In genomic region chr1:130740781-130741720, GRCm38 (mm10) we compare ENCODE assay signal across 8 mouse cellular contexts. TPM values are rescaled to one million over a fixed set of nuclear protein-coding genes. Genes with fewer than 3 reads are reported as not detected.
A peak's percentile ranks its signal among the peaks of the same experiment; 100 is the strongest.
DNase-seq lines count a peak whose midpoint lies in the region; ATAC-seq and TF ChIP-seq lines count a peak whose summit lies in the region.

No protein-coding gene starts in this region.

- 56% methylated on average over 15 of the region's 15 CpGs for WGBS in midbrain, embryonic 10.5 days
- 57% methylated on average over 15 of the region's 15 CpGs for WGBS in midbrain, embryonic 14.5 days
- WGBS in heart, postnatal 0 days, result 31% methylated on average over 15 of the region's 15 CpGs
- 65% methylated on average over 15 of the region's 15 CpGs for WGBS in liver, adult 2 months

- DNase-seq in midbrain, embryonic 10.5 days (ENCODE audit: low spot score), result no peak
- DNase-seq in midbrain, embryonic 14.5 days, result no peak
- DNase-seq in c-Kit-positive CD71-positive TER-119-positive erythroid progenitor cells, embryonic 14.5 days (ENCODE audit: low spot score), result peak; percentile 97
- peak; percentile 10 for DNase-seq in heart, postnatal 0 days (ENCODE audit: low spot score)
- DNase-seq in liver, adult 2 months (ENCODE audit: extremely low read depth, low read depth, low spot score), result peak; percentile 43
- peak; percentile 13 for DNase-seq in skeletal muscle tissue, adult 2 months (ENCODE audit: low read depth, low spot score)
- DNase-seq in adrenal gland, postnatal 4 days (ENCODE audit: low spot score in 2 of 2), result no peak
- no peak for DNase-seq in ovary, postnatal 10 days (ENCODE audit: low spot score)

- no peaks in the 10 kb centered on the region for H3K27me3 ChIP-seq in midbrain, embryonic 10.5 days (ENCODE audit: low read depth, poor library complexity, severe bottlenecking)
- H3K27me3 ChIP-seq in midbrain, embryonic 14.5 days (ENCODE audit: control insufficient read depth, insufficient read depth, low read length), result no peaks in the 10 kb centered on the region
- H3K27me3 ChIP-seq in heart, postnatal 0 days (ENCODE audit: control insufficient read depth, insufficient read depth, low read length), result no peaks in the 10 kb centered on the region
- no peaks in the 10 kb centered on the region for H3K27me3 ChIP-seq in liver, adult 2 months (ENCODE audit: control insufficient read depth, insufficient read depth, low read length)

- H3K36me3 ChIP-seq in midbrain, embryonic 10.5 days, result no peaks in the 10 kb centered on the region
- H3K36me3 ChIP-seq in midbrain, embryonic 14.5 days (ENCODE audit: control insufficient read depth, insufficient read depth, low read length), result no peaks in the 10 kb centered on the region
- no peaks in the 10 kb centered on the region for H3K36me3 ChIP-seq in heart, postnatal 0 days (replicated peaks; ENCODE audit: control insufficient read depth, insufficient read depth, low read length)
- no peaks in the 10 kb centered on the region for H3K36me3 ChIP-seq in liver, adult 2 months (ENCODE audit: control insufficient read depth, insufficient read depth, low read length)

- no peak for TF ChIP-seq POLR2A in liver, adult 2 months (IDR thresholded peaks at IDR 0.05; ENCODE audit: extremely low read depth, insufficient read depth, low read length)

- ATAC-seq in midbrain, embryonic 14.5 days (ENCODE audit: low FRiP score, low TSS enrichment), result no peak
- peak; percentile 58 for ATAC-seq in heart, postnatal 0 days (ENCODE audit: insufficient read depth, low read depth)

- no peak overlapping the region for H3K4me3 ChIP-seq in midbrain, embryonic 10.5 days
- no peak overlapping the region for H3K4me3 ChIP-seq in midbrain, embryonic 14.5 days (replicated peaks; ENCODE audit: low read depth, low read length)
- H3K4me3 ChIP-seq in heart, postnatal 0 days (ENCODE audit: low read depth, low read length), result no peak overlapping the region
- no peak overlapping the region for H3K4me3 ChIP-seq in liver, adult 2 months (ENCODE audit: insufficient read depth, low read depth, low read length)

- H3K9ac ChIP-seq in midbrain, embryonic 14.5 days (replicated peaks; ENCODE audit: low read length), result no peak overlapping the region
- H3K9ac ChIP-seq in heart, postnatal 0 days (replicated peaks; ENCODE audit: low read depth, low read length), result no peak overlapping the region
- 0 out of 2 replicates have a peak overlapping the region, but pooled peaks have one; percentile 0 for H3K9ac ChIP-seq in liver, adult 2 months (ENCODE audit: low read depth, low read length)

- H3K4me1 ChIP-seq in midbrain, embryonic 10.5 days, result peaks cover 6% of the 10 kb centered on the region; the same call in 1 of the 2 replicates
- H3K4me1 ChIP-seq in midbrain, embryonic 14.5 days (ENCODE audit: control insufficient read depth, insufficient read depth, low read length), result no peaks in the 10 kb centered on the region
- H3K4me1 ChIP-seq in heart, postnatal 0 days (ENCODE audit: control insufficient read depth, insufficient read depth), result peaks cover 18% of the 10 kb centered on the region
- peaks cover 12% of the 10 kb centered on the region for H3K4me1 ChIP-seq in liver, adult 2 months (ENCODE audit: control insufficient read depth, insufficient read depth, low read length)

- TF ChIP-seq CTCF in heart, postnatal 0 days (IDR thresholded peaks at IDR 0.05; ENCODE audit: low read depth), result no peak
- no peak for TF ChIP-seq CTCF in liver, adult 2 months (IDR thresholded peaks at IDR 0.05; ENCODE audit: low read depth, low read length)

- H3K4me2 ChIP-seq in midbrain, embryonic 14.5 days (ENCODE audit: low read length), result no peak overlapping the region
- no peak overlapping the region; the same call in 1 of the 2 replicates for H3K4me2 ChIP-seq in heart, postnatal 0 days (ENCODE audit: low read depth, low read length)

- H3K27ac ChIP-seq in midbrain, embryonic 10.5 days (replicated peaks), result peak overlapping the region; percentile 69
- no peak overlapping the region for H3K27ac ChIP-seq in midbrain, embryonic 14.5 days (replicated peaks; ENCODE audit: low read depth, low read length)
- H3K27ac ChIP-seq in heart, postnatal 0 days (ENCODE audit: low read depth), result peak overlapping the region; percentile 56
- H3K27ac ChIP-seq in liver, adult 2 months (replicated peaks; ENCODE audit: insufficient read depth, low read depth, low read length), result 0 out of 2 replicates have a peak overlapping the region, but pooled peaks have one; percentile 15

- H3K79me2 ChIP-seq in liver, adult 2 months (ENCODE audit: control insufficient read depth, insufficient read depth, low read length), result no peaks in the 10 kb centered on the region

- no peaks in the 10 kb centered on the region for H3K9me3 ChIP-seq in midbrain, embryonic 10.5 days (replicated peaks)
- H3K9me3 ChIP-seq in midbrain, embryonic 14.5 days (ENCODE audit: control insufficient read depth, low read length), result no peaks in the 10 kb centered on the region
- H3K9me3 ChIP-seq in heart, postnatal 0 days (replicated peaks; ENCODE audit: control insufficient read depth, low read length), result no peaks in the 10 kb centered on the region

- no peak for TF ChIP-seq EP300 in heart, postnatal 0 days (IDR thresholded peaks at IDR 0.05; ENCODE audit: low read depth)

RNA-seq across cellular contexts. Expression of gene AA986860, which starts 9.3 kb away (rescaled TPM):
- polyA plus RNA-seq in midbrain, embryonic 10.5 days (2016; fragmentation: Nextera tagmentation; extraction: Ambion mirVana), result 0.42 TPM in 2 replicates
- 0.18 and 0.28 TPM in 2 replicates for polyA plus RNA-seq in midbrain, embryonic 14.5 days (2014; fragmentation: Nextera tagmentation; extraction: Ambion mirVana)
- total RNA-seq in heart, postnatal 0 days (2014; rRNA removed; ENCODE audit: low replicate concordance), result 1.8 and 2.3 TPM in 2 replicates
- 0.30 and 0.48 TPM in 2 replicates for polyA plus RNA-seq in heart, postnatal 0 days (2015; fragmentation: Nextera tagmentation; extraction: Ambion mirVana)
- total RNA-seq in liver, adult 2 months (2014; rRNA removed), result 0.65 and 0.74 TPM in 2 replicates
- polyA plus RNA-seq in liver, adult 2 months (2012; rRNA removed), result 0.18 and 0.25 TPM in 2 replicates
- 1 to 10 TPM; 2.0 to 3.3 TPM for total RNA-seq in adrenal gland, postnatal 4 days (2021)

RNA-seq across cellular contexts. Expression of gene Pfkfb2, which starts 12.0 kb away (rescaled TPM):
- 5.5 and 8.1 TPM in 2 replicates for polyA plus RNA-seq in midbrain, embryonic 10.5 days (2016; fragmentation: Nextera tagmentation; extraction: Ambion mirVana)
- 21.9 and 24.8 TPM in 2 replicates for polyA plus RNA-seq in midbrain, embryonic 14.5 days (2014; fragmentation: Nextera tagmentation; extraction: Ambion mirVana)
- 19.0 and 19.8 TPM in 2 replicates for total RNA-seq in heart, postnatal 0 days (2014; rRNA removed; ENCODE audit: low replicate concordance)
- 5.2 and 8.2 TPM in 2 replicates for polyA plus RNA-seq in heart, postnatal 0 days (2015; fragmentation: Nextera tagmentation; extraction: Ambion mirVana)
- total RNA-seq in liver, adult 2 months (2014; rRNA removed), result 17.8 and 19.5 TPM in 2 replicates
- polyA plus RNA-seq in liver, adult 2 months (2012; rRNA removed), result 5.3 and 8.5 TPM in 2 replicates
- 10 to 100 TPM; 26.8 to 27.3 TPM for total RNA-seq in adrenal gland, postnatal 4 days (2021)

RNA-seq across cellular contexts. Expression of gene Yod1, which starts 23.9 kb away (rescaled TPM):
- polyA plus RNA-seq in midbrain, embryonic 10.5 days (2016; fragmentation: Nextera tagmentation; extraction: Ambion mirVana), result 11.5 and 16.6 TPM in 2 replicates
- polyA plus RNA-seq in midbrain, embryonic 14.5 days (2014; fragmentation: Nextera tagmentation; extraction: Ambion mirVana), result 14.7 and 15.4 TPM in 2 replicates
- 4.6 and 4.9 TPM in 2 replicates for total RNA-seq in heart, postnatal 0 days (2014; rRNA removed; ENCODE audit: low replicate concordance)
- 6.4 and 6.5 TPM in 2 replicates for polyA plus RNA-seq in heart, postnatal 0 days (2015; fragmentation: Nextera tagmentation; extraction: Ambion mirVana)
- total RNA-seq in liver, adult 2 months (2014; rRNA removed), result 8.9 and 9.0 TPM in 2 replicates
- 1.3 and 1.4 TPM in 2 replicates for polyA plus RNA-seq in liver, adult 2 months (2012; rRNA removed)
- total RNA-seq in adrenal gland, postnatal 4 days (2021), result 10 to 100 TPM in 1 of 2 experiments, 1 to 10 TPM in 1; 9.7 to 10.3 TPM

RNA-seq across cellular contexts. Expression of gene Gm29427, which starts 25.5 kb away (rescaled TPM):
- not detected in 2 replicates for polyA plus RNA-seq in midbrain, embryonic 10.5 days (2016; fragmentation: Nextera tagmentation; extraction: Ambion mirVana)
- polyA plus RNA-seq in midbrain, embryonic 14.5 days (2014; fragmentation: Nextera tagmentation; extraction: Ambion mirVana), result not detected in 2 replicates
- not detected in 2 replicates for total RNA-seq in heart, postnatal 0 days (2014; rRNA removed; ENCODE audit: low replicate concordance)
- not detected in 2 replicates for polyA plus RNA-seq in heart, postnatal 0 days (2015; fragmentation: Nextera tagmentation; extraction: Ambion mirVana)
- total RNA-seq in liver, adult 2 months (2014; rRNA removed), result 0.20 TPM in 1 of 2 replicates, not detected in the other
- polyA plus RNA-seq in liver, adult 2 months (2012; rRNA removed), result not detected in 2 replicates
- under 1 TPM in 1 of 2 experiments, not detected in 1; 0.17 TPM for total RNA-seq in adrenal gland, postnatal 4 days (2021)

RNA-seq across cellular contexts. Expression of gene Fcamr, which starts 59.7 kb away (rescaled TPM):
- polyA plus RNA-seq in midbrain, embryonic 10.5 days (2016; fragmentation: Nextera tagmentation; extraction: Ambion mirVana), result not detected in 2 replicates
- not detected in 2 replicates for polyA plus RNA-seq in midbrain, embryonic 14.5 days (2014; fragmentation: Nextera tagmentation; extraction: Ambion mirVana)
- 2.8 TPM in 1 of 2 replicates, not detected in the other for total RNA-seq in heart, postnatal 0 days (2014; rRNA removed; ENCODE audit: low replicate concordance)
- polyA plus RNA-seq in heart, postnatal 0 days (2015; fragmentation: Nextera tagmentation; extraction: Ambion mirVana), result 0.15 and 0.19 TPM in 2 replicates
- 0.13 and 0.55 TPM in 2 replicates for total RNA-seq in liver, adult 2 months (2014; rRNA removed)
- polyA plus RNA-seq in liver, adult 2 months (2012; rRNA removed), result 0.09 TPM in 1 of 2 replicates, not detected in the other
- total RNA-seq in adrenal gland, postnatal 4 days (2021), result not detected

Comparison
In these comparisons a context has a peak if more than half of its experiments do, and no peak if none do; other contexts are left out.
1. DNase-seq: peak in c-Kit-positive CD71-positive TER-119-positive erythroid progenitor cells, embryonic 14.5 days (single experiment), heart, postnatal 0 days (single experiment), liver, adult 2 months (single experiment) and skeletal muscle tissue, adult 2 months (single experiment); none in midbrain, embryonic 10.5 days (single experiment), midbrain, embryonic 14.5 days (single experiment), adrenal gland, postnatal 4 days (0 of 2) and ovary, postnatal 10 days (single experiment).